Mouse (Mus musculus) limb, embryonic 13.5 days (tissue): Measurements from ENCODE around the gene Dlst. TPM values are rescaled to one million over a fixed set of nuclear protein-coding genes. Genes with fewer than 3 reads are reported as not detected.

Source experiments
- ATAC-seq: fragments of 200-750 bp; cut with Nextera tagmentation; 2 replicates; pipeline ENCODE4 v1.8.0; 2017; ENCODE audit warnings: low read depth, moderate number of reproducible peaks, moderate TSS enrichment; ENCODE audit not compliant: low FRiP score
- H3K27ac ChIP-seq: fragments of 300-500 bp; sonication (generic); 2 replicates; pipeline ENCODE4 v1.5.1; 2015; ENCODE audit warnings: inconsistent platforms, mild to moderate bottlenecking, moderate library complexity
- H3K27me3 ChIP-seq: fragments of 300-500 bp; sonication (generic); 2 replicates; pipeline ENCODE4 v1.6.1; 2015; ENCODE audit warnings: mild to moderate bottlenecking, inconsistent platforms
- H3K36me3 ChIP-seq: fragments of 300-500 bp; sonication (generic); 2 replicates; pipeline ENCODE4 v1.6.1; 2015; ENCODE audit warnings: inconsistent platforms, mild to moderate bottlenecking, moderate library complexity
- H3K4me1 ChIP-seq: fragments of 300-500 bp; sonication (generic); 2 replicates; pipeline ENCODE4 v1.6.1; 2015; ENCODE audit warnings: inconsistent platforms
- H3K4me2 ChIP-seq: fragments of 300-500 bp; sonication (generic); replicated peaks from 2 replicates; pipeline ENCODE4 v1.6.1; 2015; ENCODE audit warnings: inconsistent platforms, mild to moderate bottlenecking, moderate library complexity
- H3K4me3 ChIP-seq: fragments of 300-500 bp; sonication (generic); 2 replicates; pipeline ENCODE4 v1.5.1; 2015; ENCODE audit warnings: moderate library complexity, mild to moderate bottlenecking, inconsistent platforms
- H3K9ac ChIP-seq: fragments of 300-500 bp; sonication (generic); 2 replicates; pipeline ENCODE4 v1.6.1; 2015; ENCODE audit warnings: mild to moderate bottlenecking, inconsistent platforms
- H3K9me3 ChIP-seq: fragments of 300-500 bp; sonication (generic); 2 replicates; pipeline ENCODE4 v1.6.1; 2016; ENCODE audit warnings: inconsistent platforms
- WGBS: fragments of 180-500 bp; shearing (Covaris S2); methylation state at CpG from one replicate; pipeline ENCODE4 v1.1.7; 2015; 5-methylcytosine and 5-hydroxymethylcytosine counted together
- polyA plus RNA-seq: library from polyadenylated mRNA; unstranded; fragments of >200 nt; fragmentation: Nextera tagmentation; extraction: Ambion mirVana; gene quantifications from 2 replicates; pipeline ENCODE4 v1.2.1, GENCODE M21; 2015

The Dlst gene
- polyA plus RNA-seq, 1 experiment from 2014 or later, result 110 TPM

DNA sequence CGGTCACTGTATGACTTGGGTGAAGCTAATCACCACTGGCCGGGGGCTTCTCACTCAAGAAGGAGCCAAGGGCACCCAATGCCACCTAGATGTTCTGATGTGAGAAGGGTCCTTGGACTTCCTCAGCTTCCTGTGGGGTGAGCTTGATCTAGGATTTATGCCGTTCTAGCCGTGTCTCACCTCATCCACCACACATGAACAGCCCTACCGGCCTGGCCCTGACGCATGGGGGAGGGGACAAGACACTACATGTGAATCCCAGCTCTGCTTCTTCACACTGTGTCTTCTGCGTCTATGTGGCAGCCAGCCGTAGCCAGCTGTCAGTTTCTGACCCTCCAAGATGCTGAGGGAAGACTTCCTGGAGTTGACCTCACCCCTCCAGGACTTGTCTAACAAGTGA lies 48.2 kb downstream of the Dlst start:
- Histone ChIP-seq H3K36me3 (no peaks in the 10 kb centered on the region), H3K4me1 (peaks cover 8% of the 10 kb centered on the region; the same call in 1 of the 2 replicates), H3K9ac (no peak overlapping the region), H3K27me3 (no peaks in the 10 kb centered on the region), H3K27ac (no peak overlapping the region), H3K9me3 (no peaks in the 10 kb centered on the region), H3K4me2 (no peak overlapping the region), H3K4me3 (no peak overlapping the region)
- ATAC-seq, result no peak
- WGBS, result 90% methylated on average over 8 of the region's 8 CpGs

DNA sequence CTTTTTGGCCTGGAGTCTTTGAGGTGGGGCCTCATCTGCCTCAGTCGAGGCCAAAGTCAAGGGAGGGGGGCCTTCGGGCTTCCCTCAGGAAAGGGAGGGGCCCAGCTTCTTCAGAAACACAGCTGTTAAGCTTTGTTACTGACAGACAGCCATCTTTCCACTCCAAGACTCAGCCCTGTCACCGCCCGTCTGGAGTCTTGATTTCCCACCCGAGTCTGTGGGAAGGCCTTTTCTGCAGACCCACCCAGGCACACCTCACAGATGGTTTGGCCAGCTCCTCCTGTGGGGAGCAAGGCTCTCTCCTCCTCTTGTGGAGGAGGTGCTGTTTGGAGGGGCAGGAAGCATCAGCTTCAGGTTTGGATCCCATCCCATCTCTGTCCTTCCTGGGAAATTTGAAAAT lies 49.0 kb downstream of the Dlst start:
- H3K27me3 ChIP-seq, result no peaks in the 10 kb centered on the region
- WGBS, result 67% methylated on average over 5 of the region's 5 CpGs
- H3K36me3 ChIP-seq, result no peaks in the 10 kb centered on the region
- H3K9me3 ChIP-seq, result no peaks in the 10 kb centered on the region
- no peak for ATAC-seq
- H3K4me3 ChIP-seq, result no peak overlapping the region
- peak overlapping the region; percentile 35; the same call in 1 of the 2 replicates for H3K9ac ChIP-seq
- no peak overlapping the region for H3K27ac ChIP-seq
- H3K4me1 ChIP-seq, result peaks cover 8% of the 10 kb centered on the region; the same call in 1 of the 2 replicates
- no peak overlapping the region for H3K4me2 ChIP-seq

GRCm38 (mm10) chr12:85164996-85165395 lies 54.4 kb downstream of the Dlst start:
- no peak for ATAC-seq
- Histone ChIP-seq H3K4me1 (peaks cover 6% of the 10 kb centered on the region), H3K27me3 (no peaks in the 10 kb centered on the region), H3K4me3 (no peak overlapping the region), H3K36me3 (peaks cover 23% of the 10 kb centered on the region), H3K9me3 (no peaks in the 10 kb centered on the region), H3K9ac (no peak overlapping the region), H3K4me2 (no peak overlapping the region), H3K27ac (no peak overlapping the region)
- WGBS, result 73% methylated on average over 5 of the region's 5 CpGs

- WGBS, result 88% methylated on average over 9 of the region's 9 CpGs
These were observed 56.0 kb downstream of the Dlst start for GRCm38 (mm10) chr12:85166631-85167030.

DNA sequence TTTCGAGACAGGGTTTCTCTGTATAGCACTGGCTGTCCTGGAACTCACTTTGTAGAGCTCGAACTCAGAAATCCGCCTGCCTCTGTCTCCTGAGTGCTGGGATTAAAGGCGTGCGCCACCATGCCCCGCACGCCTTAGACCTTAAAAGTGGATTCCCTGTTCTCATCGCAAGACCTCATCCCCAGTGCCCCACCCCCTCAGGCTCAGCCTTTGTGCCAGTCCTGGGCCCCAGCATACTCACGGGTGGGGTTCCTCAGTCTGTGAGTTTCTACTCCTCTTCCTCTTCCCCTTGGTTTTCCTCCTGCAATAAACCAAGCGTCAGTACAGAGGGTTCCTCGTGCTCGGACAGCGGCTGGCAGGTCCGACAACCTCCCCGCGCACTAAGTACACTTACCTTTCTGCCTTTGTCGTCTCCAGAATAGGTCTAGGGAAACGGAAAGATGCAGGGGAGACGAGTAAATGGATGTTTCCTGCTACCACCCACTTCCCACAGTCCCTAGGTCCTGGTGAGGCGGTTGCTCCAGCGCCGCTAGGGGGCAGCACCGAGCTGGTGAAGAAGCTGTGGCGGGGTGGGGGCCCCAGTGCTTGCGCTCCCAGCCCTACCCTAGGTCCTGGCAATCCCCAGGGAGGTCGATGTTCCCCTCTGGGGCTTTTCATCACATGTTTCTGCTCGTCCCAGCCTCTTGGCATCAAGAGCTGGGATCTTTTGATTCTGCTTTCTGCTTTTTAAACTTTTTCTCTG lies 58.7 kb downstream of the Dlst start:
- Histone ChIP-seq H3K27me3 (no peaks in the 10 kb centered on the region), H3K9me3 (no peaks in the 10 kb centered on the region), H3K36me3 (peaks cover 33% of the 10 kb centered on the region), H3K4me1 (peaks cover 15% of the 10 kb centered on the region), H3K4me3 (no peak overlapping the region), H3K27ac (no peak overlapping the region; the same call in 1 of the 2 replicates), H3K4me2 (peak overlapping the region; percentile 42), H3K9ac (no peak overlapping the region)
- WGBS, result 29% methylated on average over 27 of the region's 27 CpGs
- ATAC-seq, result no peak

More at GRCm38 (mm10) chr12:85166631-85167030, 56.0 kb downstream of the Dlst start:
- Histone ChIP-seq H3K27ac (no peak overlapping the region), H3K4me3 (no peak overlapping the region), H3K27me3 (no peaks in the 10 kb centered on the region), H3K9me3 (no peaks in the 10 kb centered on the region), H3K36me3 (peaks cover 33% of the 10 kb centered on the region), H3K4me1 (peaks cover 7% of the 10 kb centered on the region), H3K4me2 (no peak overlapping the region), H3K9ac (no peak overlapping the region)
- ATAC-seq, result no peak

DNA sequence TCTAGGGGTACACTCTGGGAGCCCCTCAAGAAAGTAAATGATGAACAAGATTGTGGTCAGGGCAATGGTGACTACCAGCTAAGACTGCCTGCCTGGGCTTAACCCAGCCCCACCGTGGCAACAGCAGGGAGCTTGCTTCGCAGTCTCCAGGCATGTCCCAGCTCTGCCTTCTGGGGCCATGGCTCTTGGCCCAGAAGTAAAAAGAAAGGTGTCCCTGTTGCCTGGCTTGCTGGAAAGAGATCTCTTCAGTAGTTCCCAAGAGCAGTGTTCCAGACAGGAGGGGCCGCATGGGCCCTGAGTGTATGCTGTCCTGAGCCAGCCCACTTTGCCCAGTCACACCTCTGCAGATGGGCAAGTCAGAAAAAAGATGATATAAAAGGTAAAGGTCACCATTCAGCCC lies 59.2 kb downstream of the Dlst start:
- no peak overlapping the region for H3K9ac ChIP-seq
- H3K27ac ChIP-seq, result no peak overlapping the region
- no peaks in the 10 kb centered on the region for H3K27me3 ChIP-seq
- H3K4me1 ChIP-seq, result peaks cover 21% of the 10 kb centered on the region
- H3K4me3 ChIP-seq, result no peak overlapping the region
- 53% methylated on average over 3 of the region's 3 CpGs for WGBS
- H3K4me2 ChIP-seq, result no peak overlapping the region; the same call in 1 of the 2 replicates
- H3K9me3 ChIP-seq, result no peaks in the 10 kb centered on the region
- H3K36me3 ChIP-seq, result peaks cover 33% of the 10 kb centered on the region
- ATAC-seq, result no peak

- Histone ChIP-seq H3K27me3 (no peaks in the 10 kb centered on the region), H3K4me3 (no peak overlapping the region), H3K4me1 (peaks cover 26% of the 10 kb centered on the region), H3K9me3 (no peaks in the 10 kb centered on the region), H3K9ac (no peak overlapping the region), H3K27ac (no peak overlapping the region), H3K4me2 (no peak overlapping the region), H3K36me3 (peaks cover 33% of the 10 kb centered on the region)
- 87% methylated on average over 11 of the region's 11 CpGs for WGBS
- no peak for ATAC-seq
These were observed 59.8 kb downstream of the Dlst start for GRCm38 (mm10) chr12:85170284-85170947.

DNA sequence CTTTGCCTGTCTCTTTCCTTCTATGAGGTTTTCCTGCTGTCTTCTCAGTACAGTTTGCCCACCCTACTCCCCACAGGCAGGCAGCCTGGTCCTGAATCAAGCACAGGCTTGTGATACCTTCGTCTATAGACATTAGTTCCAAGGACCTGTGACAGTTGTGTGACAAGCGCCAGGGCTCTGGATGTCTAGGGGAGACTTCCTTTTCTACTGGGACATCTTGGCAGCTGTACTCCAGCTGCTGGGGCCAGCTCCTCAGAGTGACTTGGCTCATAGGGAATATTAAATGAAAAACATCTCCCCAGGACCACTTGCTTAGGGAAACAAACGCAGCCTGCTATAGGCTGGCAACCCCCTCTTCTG lies 60.3 kb downstream of the Dlst start:
- 82% methylated on average over 3 of the region's 3 CpGs for WGBS
- Histone ChIP-seq H3K4me1 (peaks cover 31% of the 10 kb centered on the region), H3K27ac (no peak overlapping the region), H3K36me3 (peaks cover 30% of the 10 kb centered on the region), H3K27me3 (no peaks in the 10 kb centered on the region), H3K9me3 (no peaks in the 10 kb centered on the region), H3K9ac (no peak overlapping the region), H3K4me3 (no peak overlapping the region), H3K4me2 (no peak overlapping the region)
- ATAC-seq, result no peak

DNA sequence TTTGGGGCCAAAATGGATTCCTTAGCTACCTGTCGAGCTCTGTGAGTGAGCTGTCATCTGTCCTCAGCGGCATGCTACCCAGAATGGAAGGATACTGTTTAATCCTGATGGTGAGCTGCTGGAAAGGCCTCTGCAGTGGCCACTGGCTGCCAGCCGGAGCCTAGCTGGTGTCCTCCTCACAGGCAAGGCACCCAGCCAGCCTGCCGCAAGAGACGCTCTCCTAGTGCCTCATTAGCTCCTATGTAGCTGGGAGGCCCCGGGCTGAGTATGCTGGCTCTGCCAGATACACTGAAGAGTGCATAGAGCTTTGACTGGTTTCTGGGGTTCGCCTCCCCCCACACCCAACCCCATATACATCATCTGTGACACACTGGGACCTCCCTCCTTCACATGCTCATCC lies 63.4 kb downstream of the Dlst start:
- no peak for ATAC-seq
- H3K27me3 ChIP-seq, result peaks cover 13% of the 10 kb centered on the region; the same call in 1 of the 2 replicates
- H3K27ac ChIP-seq, result no peak overlapping the region
- no peaks in the 10 kb centered on the region for H3K9me3 ChIP-seq
- H3K4me1 ChIP-seq, result peaks cover 52% of the 10 kb centered on the region
- peak overlapping the region; percentile 73 for H3K4me2 ChIP-seq
- peaks cover 10% of the 10 kb centered on the region; the same call in 1 of the 2 replicates for H3K36me3 ChIP-seq
- H3K4me3 ChIP-seq, result peak overlapping the region; percentile 8; the same call in 1 of the 2 replicates
- peak overlapping the region; percentile 25; the same call in 1 of the 2 replicates for H3K9ac ChIP-seq
- 63% methylated on average over 7 of the region's 7 CpGs for WGBS

DNA sequence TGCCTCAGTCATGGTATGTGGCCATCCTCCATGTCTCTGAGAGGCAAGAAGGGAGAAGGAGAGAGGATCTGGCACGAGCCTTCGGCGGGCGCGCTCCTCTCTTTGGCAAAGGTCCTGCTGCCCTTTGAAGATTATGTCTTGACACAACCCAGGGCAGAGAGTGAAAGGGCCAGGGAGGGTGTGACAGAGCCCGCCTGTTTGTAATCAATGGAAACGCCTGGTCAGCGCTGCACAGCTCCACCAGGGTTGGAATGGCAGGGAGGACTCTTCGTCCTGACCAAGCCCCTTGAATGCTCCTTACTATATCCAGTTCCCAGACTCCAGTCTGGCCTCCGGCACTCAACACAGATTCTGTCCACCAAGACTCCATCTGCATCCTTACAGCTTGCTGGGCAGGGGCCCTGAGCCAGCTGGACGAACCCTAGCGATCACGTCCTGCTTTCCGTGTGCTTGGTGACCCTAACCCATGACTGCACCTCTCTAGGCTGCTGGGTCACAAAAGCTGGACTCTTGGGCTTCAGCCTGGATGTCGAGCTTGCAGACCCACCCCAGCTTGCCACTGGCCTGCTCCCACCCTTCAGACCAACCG lies 64.5 kb downstream of the Dlst start:
- Histone ChIP-seq H3K4me3 (peak overlapping the region; percentile 49), H3K27ac (peak overlapping the region; percentile 78), H3K9ac (peak overlapping the region; percentile 67), H3K36me3 (peaks cover 10% of the 10 kb centered on the region; the same call in 1 of the 2 replicates), H3K27me3 (peaks cover 13% of the 10 kb centered on the region; the same call in 1 of the 2 replicates), H3K4me1 (peaks cover 44% of the 10 kb centered on the region), H3K4me2 (peak overlapping the region; percentile 73), H3K9me3 (no peaks in the 10 kb centered on the region)
- 24% methylated on average over 16 of the region's 16 CpGs for WGBS
- ATAC-seq, result 0 out of 2 replicates have a peak, but pooled peaks have one; percentile 5

- Histone ChIP-seq H3K36me3 (peaks cover under 1% of the 10 kb centered on the region; the same call in 1 of the 2 replicates), H3K4me2 (peak overlapping the region; percentile 73), H3K9me3 (no peaks in the 10 kb centered on the region), H3K27ac (peak overlapping the region; percentile 78), H3K9ac (peak overlapping the region; percentile 67), H3K27me3 (peaks cover 13% of the 10 kb centered on the region; the same call in 1 of the 2 replicates), H3K4me1 (peaks cover 48% of the 10 kb centered on the region), H3K4me3 (peak overlapping the region; percentile 49)
- 8% methylated on average over 11 of the region's 11 CpGs for WGBS
- ATAC-seq, result peak; percentile 71
These were observed 65.6 kb downstream of the Dlst start for GRCm38 (mm10) chr12:85175926-85176845.
